Mouse (Mus musculus) testis, postnatal 10 days (tissue): ENCODE results near the gene Morc1.

ENCODE experiments used
- DNase-seq: peaks from one replicate; pipeline ENCODE4 v3.0.0; 2021; ENCODE audit warnings: low spot score

Gene Morc1

GRCm38 (mm10) chr16:48431027-48431426 lies at the start of gene Morc1:
TSS of gene Morc1 (plus strand) at chr16:48431237.
- peak; percentile 41 for DNase-seq

DNA sequence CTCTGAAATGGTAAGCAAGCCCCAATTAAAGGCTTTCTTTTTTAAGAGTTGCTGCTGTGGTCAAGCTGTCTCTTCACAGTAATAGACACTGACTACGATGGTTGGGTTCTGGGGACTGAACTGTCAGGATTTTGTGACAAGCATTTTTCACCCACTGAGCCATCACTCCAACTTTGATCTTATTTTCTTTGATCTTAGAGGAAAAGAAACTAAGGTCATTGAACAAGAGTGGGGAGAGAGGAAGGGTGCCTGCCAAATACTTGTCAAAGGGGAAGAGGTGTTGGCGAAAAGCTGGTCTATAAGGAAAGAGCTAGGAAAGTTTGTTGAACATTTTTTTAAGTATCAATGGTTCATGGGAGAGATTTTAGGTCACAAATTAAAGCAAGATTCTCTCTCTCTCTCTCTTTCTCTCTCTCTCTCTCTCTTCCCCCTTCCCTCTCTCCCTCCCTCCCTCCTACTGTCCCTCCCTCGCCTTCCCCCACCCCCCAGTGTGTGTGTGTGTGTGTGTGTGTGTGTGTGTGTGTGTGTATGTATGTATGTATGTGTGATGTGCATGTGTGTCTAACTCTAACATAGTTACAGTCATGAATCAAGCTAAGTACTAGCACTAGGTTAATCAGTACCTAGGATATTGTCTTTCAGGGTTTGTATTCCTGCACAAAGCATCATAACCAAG lies 47.3 kb upstream of the Morc1 start:
- no peak for DNase-seq

DNA sequence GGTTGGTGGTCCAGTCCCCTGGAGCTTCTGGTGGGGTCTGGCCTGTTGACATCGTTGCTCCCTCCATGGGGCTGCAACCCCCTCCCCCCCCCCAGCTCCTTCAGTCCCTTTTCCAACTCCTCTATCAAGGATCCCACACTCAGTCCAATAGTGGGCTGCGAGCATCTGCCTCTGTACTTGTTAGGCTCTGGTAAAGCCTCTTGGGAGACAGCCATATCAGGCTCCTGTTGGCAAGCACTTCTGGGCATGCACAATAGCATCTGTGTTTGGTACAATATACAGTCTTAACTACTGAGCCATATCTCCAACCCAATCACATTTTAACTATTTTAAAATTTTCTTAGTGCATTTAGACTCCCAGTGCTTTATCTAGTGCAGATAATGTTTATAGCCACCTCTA lies 44.1 kb upstream of the Morc1 start:
- DNase-seq = no peak

- no peak for DNase-seq
Observed at GRCm38 (mm10) chr16:48395278-48395677, 35.8 kb upstream of the Morc1 start.

DNA sequence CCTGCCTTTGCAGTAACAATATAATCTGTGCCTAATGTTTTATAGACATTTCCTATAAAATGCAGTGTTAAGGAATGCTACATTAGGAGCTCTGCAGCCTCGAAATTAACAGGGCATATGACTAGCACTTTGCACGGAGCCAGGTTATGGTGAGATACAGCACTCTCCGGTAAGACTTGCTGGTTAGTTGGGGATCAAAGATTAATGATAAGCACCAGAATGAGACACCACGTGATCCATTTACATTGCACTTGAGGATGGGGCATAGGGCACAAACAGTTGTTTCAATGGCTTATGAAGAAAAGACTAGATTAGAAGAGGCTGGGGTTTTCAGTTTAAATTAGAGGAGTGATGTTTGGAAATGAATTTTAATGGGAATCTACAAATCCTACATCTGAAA lies 28.1 kb upstream of the Morc1 start:
- DNase-seq = no peak

DNA sequence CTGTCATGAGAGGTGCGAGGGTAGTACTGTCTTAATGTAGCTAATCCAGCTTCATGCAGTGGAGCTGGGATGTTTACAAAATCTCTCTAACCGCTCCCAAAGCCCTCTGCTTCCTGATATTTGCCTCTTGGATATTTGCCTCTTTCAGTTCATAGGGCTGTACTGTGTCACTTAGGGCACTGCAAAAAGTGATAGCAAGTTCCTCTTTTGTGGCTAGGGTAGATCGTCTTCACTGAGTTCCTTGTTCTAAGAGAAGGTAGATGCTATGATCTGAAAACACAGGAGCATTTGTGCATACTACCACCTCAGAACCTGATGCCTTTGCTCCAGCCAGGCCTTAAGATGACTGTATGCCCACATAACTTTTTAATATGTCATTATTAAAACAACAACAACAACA lies 27.6 kb upstream of the Morc1 start:
- DNase-seq = no peak

DNA sequence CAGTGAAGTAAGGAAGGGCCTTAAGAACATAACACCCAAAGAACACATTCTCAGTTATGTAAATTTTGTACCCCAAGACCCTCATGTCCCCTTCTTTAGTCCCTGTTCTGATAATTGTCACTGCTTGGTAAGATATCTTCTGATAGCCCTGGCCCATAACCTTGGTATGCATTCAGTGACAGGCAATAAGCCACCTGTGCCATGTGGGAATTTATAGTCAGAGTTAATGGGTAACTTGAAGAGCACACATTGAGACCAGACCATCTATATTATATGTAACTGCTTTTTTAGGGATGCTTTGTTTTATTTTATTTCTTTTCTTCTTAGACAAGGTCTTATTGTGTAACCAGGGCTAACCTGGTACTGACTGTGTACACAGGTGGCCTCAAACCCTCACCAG lies 27.0 kb upstream of the Morc1 start:
- no peak for DNase-seq

DNA sequence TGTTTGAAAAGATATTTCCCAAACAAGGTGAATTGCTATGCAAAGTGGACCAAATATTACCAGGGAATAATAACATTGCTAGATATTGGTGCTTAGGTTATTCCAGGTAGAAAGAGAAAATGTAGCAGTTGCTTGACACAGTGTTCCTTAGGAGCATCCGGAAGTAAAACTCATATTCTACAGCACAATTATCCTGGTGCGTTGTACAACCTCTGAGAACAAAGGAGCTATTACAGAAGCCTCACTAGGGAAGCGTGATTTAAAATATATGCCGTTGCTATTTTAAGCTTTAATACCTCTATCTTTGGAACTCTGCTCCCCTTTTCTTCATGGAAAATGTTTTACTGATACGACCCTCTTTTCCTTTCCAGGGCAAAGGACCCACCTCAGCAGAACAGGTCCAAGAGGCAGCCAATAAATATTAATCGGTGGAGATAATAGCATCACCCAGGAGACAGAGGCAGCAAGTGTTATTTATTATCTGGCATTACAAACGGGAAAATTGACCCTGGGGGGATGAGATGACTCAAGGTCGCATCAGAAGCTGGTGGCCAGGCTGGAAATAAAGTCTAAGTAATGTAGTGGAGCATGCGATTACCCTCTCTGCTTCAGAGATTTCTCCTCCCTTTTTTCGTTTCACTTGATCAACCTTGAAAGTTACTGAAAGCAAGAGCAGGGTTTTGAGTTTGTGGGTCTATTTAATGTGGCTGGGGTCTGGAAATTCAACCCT lies 25.2 kb upstream of the Morc1 start:
- no peak for DNase-seq

DNA sequence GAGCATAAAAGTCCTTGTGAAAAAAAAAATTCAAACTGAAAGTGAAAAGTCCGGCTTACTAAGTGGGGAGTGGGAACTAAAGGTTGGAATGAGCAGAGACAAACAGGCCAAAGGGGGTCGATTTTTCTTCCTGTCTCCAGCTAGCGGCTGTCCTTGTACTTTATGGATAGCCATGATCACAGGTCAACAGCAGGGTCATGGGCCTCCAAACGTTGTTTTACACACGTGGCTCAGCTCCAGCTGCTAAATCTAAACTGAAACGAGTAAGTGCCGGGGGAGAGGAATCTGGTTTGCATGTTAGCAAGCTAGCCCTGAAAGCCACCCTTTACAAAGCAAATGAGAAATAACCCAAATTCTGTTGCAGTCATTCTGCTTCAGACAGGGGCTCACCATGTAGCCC lies 21.5 kb upstream of the Morc1 start:
- peak; percentile 39 for DNase-seq

DNA sequence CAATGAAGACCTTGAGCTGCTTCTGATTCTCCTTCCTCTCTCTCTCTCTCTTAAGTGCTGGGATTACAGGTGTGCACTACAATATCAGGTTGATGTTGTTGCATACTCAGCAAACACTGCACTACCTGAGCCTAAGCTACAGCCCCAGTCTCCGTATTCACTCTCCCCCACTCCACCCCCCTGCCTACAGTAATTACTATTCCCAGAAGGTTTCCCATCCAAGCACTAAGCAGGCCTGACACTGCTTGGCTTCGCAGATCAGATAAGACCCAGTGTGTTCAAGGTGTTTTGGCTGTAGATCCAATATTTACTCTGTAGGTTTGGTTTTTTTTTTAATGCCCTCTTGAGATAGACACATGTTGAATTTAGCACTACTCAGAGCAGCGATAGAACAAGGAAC lies 20.9 kb upstream of the Morc1 start:
- no peak for DNase-seq

- DNase-seq = no peak
Observed at GRCm38 (mm10) chr16:48412246-48412645, 18.8 kb upstream of the Morc1 start, which contains the start of gene Gm5485. TSS of gene Gm5485 (minus strand) at chr16:48412416.

DNA sequence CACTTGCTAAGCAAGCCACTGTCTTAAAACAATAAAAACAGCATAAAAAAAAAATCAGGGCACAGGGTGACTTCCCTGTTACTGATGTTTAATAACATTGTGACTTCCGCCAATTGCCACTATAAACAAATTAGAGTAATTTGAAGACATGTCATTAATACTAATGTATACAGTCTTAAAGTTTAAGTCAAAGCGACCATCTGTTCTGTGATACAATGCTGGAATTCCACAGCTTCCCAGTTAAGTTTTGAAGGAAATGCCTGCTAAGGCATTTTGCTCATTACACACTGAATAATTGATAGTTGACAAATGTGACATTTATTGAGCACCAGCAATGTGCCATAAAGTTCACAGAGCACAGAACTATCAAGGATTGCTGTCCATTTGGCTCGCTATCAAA lies 12.5 kb upstream of the Morc1 start:
- no peak for DNase-seq

DNA sequence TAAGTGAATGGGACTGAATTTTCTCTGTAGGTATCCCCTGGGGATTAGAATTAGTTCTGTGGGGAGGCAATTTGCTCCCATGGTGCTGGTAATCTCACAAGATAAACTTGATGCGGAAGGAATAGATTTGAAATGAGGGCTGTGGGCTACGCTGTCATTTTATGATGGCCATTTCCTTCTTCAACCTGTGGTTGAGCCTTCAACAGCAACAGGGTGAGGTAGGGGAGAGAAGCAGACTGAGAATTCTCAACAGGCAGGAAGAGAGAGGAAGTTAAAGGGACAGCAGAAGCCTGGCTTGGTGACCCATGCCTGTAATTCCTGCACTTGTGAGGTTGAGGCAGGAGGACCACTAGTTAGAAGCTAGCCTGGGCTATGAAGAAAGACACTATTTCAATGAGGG lies 12.0 kb upstream of the Morc1 start:
- no peak for DNase-seq

GRCm38 (mm10) chr16:48422501-48422900 lies 8.5 kb upstream of the Morc1 start:
- no peak for DNase-seq

- no peak for DNase-seq
Observed at GRCm38 (mm10) chr16:48424069-48424468, 7.0 kb upstream of the Morc1 start.

DNA sequence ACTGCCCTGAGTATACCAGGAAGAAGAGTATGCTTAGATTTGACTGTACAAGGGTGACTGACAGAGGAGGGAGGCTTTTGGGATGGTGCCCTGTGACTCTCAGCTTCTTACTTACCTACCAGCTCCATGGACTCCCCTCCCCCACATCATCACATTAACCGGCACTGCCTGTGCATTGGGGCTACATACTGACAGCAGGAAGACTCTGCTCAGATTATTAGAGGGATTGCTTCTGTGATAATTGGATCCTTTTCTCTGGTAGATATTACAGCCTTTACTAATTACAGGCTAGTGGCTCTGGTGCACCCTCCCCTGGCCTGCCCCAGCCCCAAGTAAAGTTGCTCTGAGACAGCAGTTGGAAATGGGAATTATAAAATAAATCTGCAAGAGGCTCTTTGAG lies 1.6 kb upstream of the Morc1 start:
- DNase-seq = no peak

- DNase-seq = no peak
Observed at GRCm38 (mm10) chr16:48435454-48435853, 4.4 kb downstream of the Morc1 start.

DNA sequence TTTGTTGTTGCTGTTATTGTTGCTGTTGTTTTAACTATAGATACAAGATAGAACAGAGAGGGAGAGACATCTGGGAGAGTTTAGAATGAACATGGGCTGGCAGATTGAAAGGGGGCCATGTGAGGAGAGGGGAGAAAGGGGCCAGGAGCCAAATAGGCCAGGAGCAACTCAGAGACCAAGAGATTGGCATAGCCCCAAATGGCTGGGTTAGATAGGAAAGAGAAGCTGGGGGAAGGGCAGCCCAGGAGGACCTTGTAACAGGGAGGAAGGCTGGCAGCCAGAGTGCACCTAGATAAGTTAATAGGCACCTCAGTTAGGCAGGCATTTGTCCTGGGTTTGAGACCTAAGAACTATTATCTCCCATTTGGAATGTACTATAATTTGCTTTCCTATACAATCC lies 6.4 kb downstream of the Morc1 start:
- DNase-seq = no peak

DNA sequence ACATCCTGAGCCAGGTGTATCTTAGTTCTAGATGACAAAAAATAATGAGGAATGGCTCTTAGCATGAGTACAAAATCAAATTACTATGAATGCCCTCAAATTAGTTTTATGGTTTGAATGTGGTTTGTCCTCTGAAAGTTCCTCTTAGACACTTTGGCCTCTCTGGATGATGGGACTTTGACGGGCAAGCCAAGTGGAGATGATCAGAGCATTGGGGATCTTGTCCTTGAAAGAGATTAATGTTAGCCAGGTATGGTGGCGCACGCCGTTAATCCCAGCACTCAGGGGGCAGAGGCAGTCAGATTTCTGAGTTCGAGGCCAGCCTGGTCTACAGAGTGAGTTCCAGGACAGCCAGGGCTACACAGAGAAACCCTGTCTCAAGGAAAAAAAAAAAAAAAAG lies 13.6 kb downstream of the Morc1 start:
- no peak for DNase-seq

DNA sequence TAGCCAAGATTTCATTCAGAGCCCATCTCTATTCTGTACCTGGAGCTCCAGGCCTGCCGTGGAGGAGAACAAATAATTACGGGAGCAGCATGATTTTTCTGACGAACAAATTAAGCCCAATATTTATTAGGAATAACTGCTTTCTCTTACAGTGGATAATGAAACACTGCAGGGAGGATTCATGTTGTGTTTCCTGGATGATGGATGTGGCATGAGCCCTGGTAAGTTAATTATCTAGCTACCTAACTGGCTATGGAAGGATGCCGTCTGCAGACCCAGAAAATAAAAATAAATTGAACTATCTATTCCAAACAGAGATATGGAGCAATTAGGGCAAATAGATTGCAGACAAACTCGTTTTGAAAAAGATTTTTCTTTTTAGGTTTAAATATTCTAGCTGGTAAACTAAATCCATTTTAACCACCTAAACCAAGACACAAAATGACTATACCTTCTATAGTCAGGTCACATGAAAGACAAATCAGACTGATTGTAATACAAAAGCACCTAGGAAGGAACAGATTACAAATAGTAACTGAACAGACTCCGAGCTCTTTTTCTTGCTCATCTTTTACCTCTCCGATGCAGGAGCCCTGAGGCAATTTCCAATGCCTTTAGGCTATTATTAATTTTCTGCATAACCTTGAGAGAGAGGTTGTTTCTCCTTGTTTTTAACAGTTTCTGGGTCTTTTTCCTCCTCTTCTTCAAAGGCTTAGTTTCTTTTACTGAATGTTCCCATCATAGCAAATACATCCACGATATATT lies 15.3 kb downstream of the Morc1 start:
- DNase-seq = no peak

DNA sequence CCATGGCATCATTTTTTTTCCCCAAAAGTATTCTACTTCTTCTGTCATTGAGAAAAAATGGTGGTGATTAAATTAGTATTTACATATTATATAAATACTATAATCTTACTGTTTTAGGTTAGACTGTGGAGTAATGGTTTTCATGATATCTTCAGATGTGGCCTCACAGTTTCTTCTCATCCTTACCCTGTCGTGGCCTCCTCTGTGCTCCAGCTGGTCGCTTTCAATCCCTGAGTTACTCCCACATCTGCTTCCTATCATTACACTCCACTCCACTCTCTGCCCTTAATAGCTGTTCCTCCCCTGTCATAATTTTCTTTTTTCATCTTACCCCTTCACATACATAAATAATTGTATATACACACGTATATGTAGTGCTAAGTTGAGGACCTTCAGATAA lies 22.2 kb downstream of the Morc1 start:
- no peak for DNase-seq

DNA sequence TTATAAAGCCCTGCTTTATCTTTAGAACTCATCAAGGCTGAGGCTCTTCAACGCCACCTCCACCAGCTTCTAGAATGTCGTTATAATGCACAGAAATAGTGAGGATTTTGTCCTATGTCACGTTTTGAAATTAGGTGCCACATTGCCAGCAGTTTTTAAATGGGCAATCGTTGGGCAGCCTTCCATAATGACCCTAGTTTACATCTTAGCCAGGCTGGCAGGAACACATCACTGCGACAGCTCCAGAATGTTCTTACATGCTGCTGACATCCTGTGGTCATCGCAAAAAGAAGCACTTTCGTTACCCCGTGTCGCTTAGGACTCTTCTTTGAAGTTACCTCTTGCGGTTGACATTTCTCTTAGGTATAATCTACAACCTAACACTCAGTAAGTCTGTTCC lies 42.4 kb downstream of the Morc1 start:
- no peak for DNase-seq
